Mouse (Mus musculus) heart, postnatal 4 days (tissue): ENCODE measurements around the gene Nwd2. TPM values are rescaled to one million over a fixed set of nuclear protein-coding genes. Genes with fewer than 3 reads are reported as not detected.

ENCODE experiments used
- DNase-seq: peaks from one replicate; pipeline ENCODE4 v3.0.0; 2021
- total RNA-seq, 2 experiments: library from RNA; stranded (reverse); gene quantifications; 2 replicates each; pipeline ENCODE4 v1.2.3; 2021

Nwd2 gene
- total RNA-seq, 2 experiments from 2014 or later: not detected

- no peak for DNase-seq
Observed at GRCm38 (mm10) chr5:63755938-63756337, 107.0 kb downstream of the Nwd2 start.

- peak; percentile 7 for DNase-seq
Observed at GRCm38 (mm10) chr5:63765886-63766285, 117.0 kb downstream of the Nwd2 start.

GRCm38 (mm10) chr5:63766715-63767114 lies 117.8 kb downstream of the Nwd2 start:
- peak; percentile 62 for DNase-seq

- DNase-seq: no peak
Observed at GRCm38 (mm10) chr5:63767464-63767863, 118.6 kb downstream of the Nwd2 start.

GRCm38 (mm10) chr5:63768220-63768619 lies 119.3 kb downstream of the Nwd2 start:
- DNase-seq: no peak

- DNase-seq: no peak
Observed at GRCm38 (mm10) chr5:63772971-63773370, 124.1 kb downstream of the Nwd2 start.

GRCm38 (mm10) chr5:63773603-63774002 lies 124.7 kb downstream of the Nwd2 start:
- DNase-seq: no peak

GRCm38 (mm10) chr5:63788156-63788826 lies 139.4 kb downstream of the Nwd2 start:
- no peak for DNase-seq

GRCm38 (mm10) chr5:63811819-63812508 lies 163.1 kb downstream of the Nwd2 start, which contains the start of gene 0610040J01Rik:
Gene 0610040J01Rik, plus strand, starts transcription at chr5:63812363.
- DNase-seq: peak; percentile 72

GRCm38 (mm10) chr5:63812509-63812865 lies 163.6 kb downstream of the Nwd2 start:
- no peak for DNase-seq

GRCm38 (mm10) chr5:63816643-63817042 lies 167.7 kb downstream of the Nwd2 start:
- no peak for DNase-seq

GRCm38 (mm10) chr5:63817270-63817669 lies 168.4 kb downstream of the Nwd2 start:
- DNase-seq: peak; percentile 18

- no peak for DNase-seq
Observed at GRCm38 (mm10) chr5:63818975-63819374, 170.1 kb downstream of the Nwd2 start.

GRCm38 (mm10) chr5:63819519-63819918 lies 170.6 kb downstream of the Nwd2 start:
- no peak for DNase-seq

GRCm38 (mm10) chr5:63821176-63821575 lies 172.3 kb downstream of the Nwd2 start:
- no peak for DNase-seq

GRCm38 (mm10) chr5:63821860-63822259 lies 173.0 kb downstream of the Nwd2 start:
- DNase-seq: no peak

- DNase-seq: no peak
Observed at GRCm38 (mm10) chr5:63823362-63824332, 174.7 kb downstream of the Nwd2 start.

- no peak for DNase-seq
Observed at GRCm38 (mm10) chr5:63824599-63825350, 175.9 kb downstream of the Nwd2 start.

- no peak for DNase-seq
Observed at GRCm38 (mm10) chr5:63825881-63826280, 177.0 kb downstream of the Nwd2 start.

GRCm38 (mm10) chr5:63827006-63827405 lies 178.1 kb downstream of the Nwd2 start:
- DNase-seq: no peak

GRCm38 (mm10) chr5:63827415-63828053 lies 178.6 kb downstream of the Nwd2 start:
- no peak for DNase-seq
